Mouse (Mus musculus) midbrain, embryonic 16.5 days (tissue): ENCODE measurements around the gene Megf11. TPM values are rescaled to one million over a fixed set of nuclear protein-coding genes. Genes with fewer than 3 reads are reported as not detected.

Experiments used
- ATAC-seq: fragments of 200-750 bp; cut with Nextera tagmentation; 2 replicates; pipeline ENCODE4 v1.8.0; 2017; ENCODE audit warnings: moderate TSS enrichment
- H3K27ac ChIP-seq: fragments of 300-500 bp; sonication (generic); 2 replicates; pipeline ENCODE4 v1.5.1; 2014; ENCODE audit warnings: mild to moderate bottlenecking, low read length, mixed read lengths
- H3K27me3 ChIP-seq: fragments of 300-500 bp; sonication (generic); 2 replicates; pipeline ENCODE4 v1.6.1; 2014; ENCODE audit warnings: low read depth, low read length, mixed read lengths; ENCODE audit not compliant: control insufficient read depth, insufficient read depth
- H3K36me3 ChIP-seq: fragments of 300-500 bp; sonication (generic); 2 replicates; pipeline ENCODE4 v1.6.1; 2014; ENCODE audit warnings: mild to moderate bottlenecking, low read length, moderate library complexity, mixed read lengths; ENCODE audit not compliant: control insufficient read depth, insufficient read depth
- H3K4me1 ChIP-seq: fragments of 300-500 bp; sonication (generic); 2 replicates; pipeline ENCODE4 v1.6.1; 2014; ENCODE audit warnings: mild to moderate bottlenecking, low read length, mixed read lengths; ENCODE audit not compliant: control insufficient read depth, insufficient read depth
- H3K4me2 ChIP-seq: fragments of 300-500 bp; sonication (generic); 2 replicates; pipeline ENCODE4 v1.6.1; 2014; ENCODE audit warnings: mild to moderate bottlenecking, low read length, mixed read lengths
- H3K4me3 ChIP-seq: fragments of 300-500 bp; sonication (generic); 2 replicates; pipeline ENCODE4 v1.5.1; 2014; ENCODE audit warnings: low read depth, mild to moderate bottlenecking, low read length, moderate library complexity, mixed read lengths
- H3K9ac ChIP-seq: fragments of 300-500 bp; sonication (generic); 2 replicates; pipeline ENCODE4 v1.6.1; 2014; ENCODE audit warnings: low read depth, low read length, mixed read lengths
- H3K9me3 ChIP-seq: fragments of 300-500 bp; sonication (generic); replicated peaks from 2 replicates; pipeline ENCODE4 v1.6.1; 2014; ENCODE audit warnings: mild to moderate bottlenecking, low read length, mixed read lengths; ENCODE audit not compliant: control insufficient read depth, poor library complexity, severe bottlenecking
- WGBS: fragments of 180-500 bp; shearing (Covaris S2); extraction: QIAGEN DNeasy Blood & Tissue Kit; methylation state at CpG from one replicate; pipeline ENCODE4 v1.1.7; 2014; 5-methylcytosine and 5-hydroxymethylcytosine counted together
- polyA plus RNA-seq: library from polyadenylated mRNA; unstranded; fragments of >200 nt; fragmentation: Nextera tagmentation; extraction: Ambion mirVana; gene quantifications from 2 replicates; pipeline ENCODE4 v1.2.1, GENCODE M21; 2015

Gene Megf11
- polyA plus RNA-seq, 1 experiment from 2014 or later, result 20.5 TPM

DNA sequence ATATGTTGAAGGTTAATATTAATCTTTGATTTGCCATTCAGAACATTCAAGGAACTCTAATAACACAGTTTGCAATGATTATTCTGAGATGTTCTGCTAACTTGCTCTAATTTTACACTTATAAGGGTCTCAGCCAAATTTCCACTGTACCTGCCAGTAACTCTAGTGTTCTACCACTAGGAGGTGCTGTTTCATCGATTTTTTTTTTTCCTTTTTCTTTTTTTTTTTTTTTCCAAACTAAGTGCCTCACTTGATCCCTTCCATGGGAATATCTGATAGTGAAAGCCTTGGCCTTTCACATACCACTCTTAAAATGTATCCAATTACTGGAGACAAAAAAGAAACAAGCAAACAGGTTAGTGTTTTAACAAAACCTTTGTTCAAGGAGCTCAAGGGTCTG is 38.0 kb upstream of the Megf11 start:
- H3K36me3 ChIP-seq, result no peaks in the 10 kb centered on the region
- no peak overlapping the region for H3K4me3 ChIP-seq
- no peak overlapping the region for H3K9ac ChIP-seq
- no peak overlapping the region for H3K4me2 ChIP-seq
- H3K27me3 ChIP-seq, result no peaks in the 10 kb centered on the region
- H3K27ac ChIP-seq, result no peak overlapping the region
- 0% methylated on average over 1 of the region's 1 CpGs for WGBS
- no peaks in the 10 kb centered on the region for H3K9me3 ChIP-seq
- peaks cover 4% of the 10 kb centered on the region for H3K4me1 ChIP-seq
- no peak for ATAC-seq

DNA sequence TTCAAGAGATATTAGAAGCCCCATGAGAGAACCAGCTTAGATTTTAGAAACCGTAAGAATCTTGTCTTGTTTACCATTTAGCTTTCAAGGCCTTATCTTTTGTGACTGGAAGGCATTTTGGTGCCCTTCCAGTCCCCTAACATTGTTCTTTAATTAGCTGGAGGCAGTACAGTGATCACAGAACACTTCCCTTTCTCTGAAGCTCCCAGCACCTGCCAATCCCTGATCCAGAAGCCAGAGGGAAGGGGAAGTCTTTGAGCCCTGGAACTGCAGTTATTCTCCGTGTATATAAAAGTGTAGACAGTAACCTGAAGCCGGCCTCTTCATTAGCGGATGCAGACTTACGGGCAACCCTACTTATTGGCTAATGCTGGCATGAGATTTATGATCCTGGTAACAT is 35.9 kb upstream of the Megf11 start:
- no peaks in the 10 kb centered on the region for H3K36me3 ChIP-seq
- peaks cover 4% of the 10 kb centered on the region for H3K4me1 ChIP-seq
- H3K27ac ChIP-seq, result no peak overlapping the region
- H3K4me2 ChIP-seq, result no peak overlapping the region
- H3K4me3 ChIP-seq, result no peak overlapping the region
- H3K9ac ChIP-seq, result no peak overlapping the region
- WGBS, result 49% methylated on average over 5 of the region's 5 CpGs
- no peak for ATAC-seq
- no peaks in the 10 kb centered on the region for H3K9me3 ChIP-seq
- H3K27me3 ChIP-seq, result no peaks in the 10 kb centered on the region

DNA sequence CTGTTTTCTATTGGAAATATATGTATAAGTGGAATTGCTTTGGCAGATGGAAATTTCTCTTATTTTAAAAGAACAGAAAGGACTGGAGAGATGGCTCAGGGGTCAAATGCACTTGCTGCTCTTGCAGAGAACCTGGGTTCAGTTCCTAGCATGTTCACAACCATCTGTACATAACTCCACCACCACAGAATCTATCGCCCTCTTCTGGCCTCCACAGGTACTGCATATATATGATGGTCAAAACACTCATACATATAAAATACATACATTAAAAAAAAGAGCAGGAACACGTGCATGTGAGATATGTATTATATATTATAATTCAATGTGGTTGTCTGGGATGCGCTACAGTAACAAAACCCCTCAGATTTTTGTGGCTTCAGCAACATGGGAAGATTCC is 34.2 kb upstream of the Megf11 start:
- Histone ChIP-seq H3K4me3 (no peak overlapping the region), H3K27ac (no peak overlapping the region), H3K27me3 (no peaks in the 10 kb centered on the region), H3K4me2 (no peak overlapping the region), H3K36me3 (no peaks in the 10 kb centered on the region), H3K9ac (no peak overlapping the region), H3K9me3 (no peaks in the 10 kb centered on the region), H3K4me1 (peaks cover 4% of the 10 kb centered on the region)
- ATAC-seq, result no peak
- WGBS, result 53% methylated on average over 3 of the region's 3 CpGs

DNA sequence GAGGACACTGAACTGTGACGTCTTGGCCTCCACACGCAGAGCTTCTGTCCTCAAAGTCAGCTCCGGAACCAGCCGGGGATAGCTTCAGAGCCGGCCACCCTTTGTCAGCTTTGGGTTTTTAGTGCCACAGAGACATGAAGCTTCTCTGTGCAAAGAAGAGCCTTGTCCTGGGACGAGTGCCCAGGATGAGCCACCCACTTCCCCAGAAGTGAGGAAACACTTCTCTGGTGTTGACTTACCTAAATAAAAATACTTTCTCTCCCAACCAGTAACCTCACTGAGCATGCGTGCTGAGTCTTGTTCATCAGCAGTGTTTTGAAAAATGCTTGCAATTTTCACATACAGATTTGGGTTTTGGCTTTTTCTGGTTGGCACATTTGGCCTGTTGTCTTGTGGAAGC is 29.8 kb upstream of the Megf11 start:
- no peak overlapping the region for H3K4me2 ChIP-seq
- no peaks in the 10 kb centered on the region for H3K36me3 ChIP-seq
- no peak overlapping the region for H3K9ac ChIP-seq
- no peak overlapping the region for H3K4me3 ChIP-seq
- H3K9me3 ChIP-seq, result no peaks in the 10 kb centered on the region
- no peak for ATAC-seq
- WGBS, result 89% methylated on average over 7 of the region's 7 CpGs
- no peak overlapping the region for H3K27ac ChIP-seq
- no peaks in the 10 kb centered on the region for H3K27me3 ChIP-seq
- H3K4me1 ChIP-seq, result no peaks in the 10 kb centered on the region

DNA sequence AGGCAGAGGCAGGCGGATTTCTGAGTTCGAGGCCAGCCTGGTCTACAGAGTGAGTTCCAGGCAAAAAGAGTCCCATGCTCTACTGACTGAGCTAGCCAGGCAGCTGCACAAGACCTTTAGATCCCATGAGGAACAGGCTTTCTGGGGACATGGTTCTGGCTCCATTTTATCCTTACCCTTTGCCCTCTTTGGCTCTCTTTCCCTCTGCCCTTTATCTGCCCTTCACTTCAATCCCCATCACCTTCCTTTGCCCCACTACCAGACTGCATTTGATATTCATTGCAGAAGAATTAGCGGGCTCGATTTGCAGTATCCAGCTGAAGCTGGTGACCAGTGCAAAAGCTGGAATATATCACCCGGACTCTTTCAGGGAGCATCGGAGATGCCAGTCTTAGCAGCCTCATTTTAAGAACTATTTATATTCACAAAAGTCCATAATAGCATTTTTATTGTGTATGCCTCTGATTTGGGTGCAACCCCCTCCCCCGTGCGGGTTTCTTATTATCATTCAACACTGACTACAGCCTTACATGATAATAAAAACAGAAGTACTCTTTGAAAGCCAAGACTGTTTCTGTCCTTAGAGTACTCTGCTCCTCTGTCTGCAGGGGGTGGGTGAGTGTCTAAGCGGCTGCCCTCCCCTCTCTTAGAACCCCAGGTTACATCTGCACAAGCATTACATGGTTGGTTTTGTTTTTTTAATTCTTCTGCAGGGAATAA is 24.0 kb upstream of the Megf11 start:
- 84% methylated on average over 9 of the region's 9 CpGs for WGBS
- Histone ChIP-seq H3K9me3 (no peaks in the 10 kb centered on the region), H3K27ac (no peak overlapping the region), H3K4me1 (no peaks in the 10 kb centered on the region), H3K4me3 (no peak overlapping the region), H3K27me3 (no peaks in the 10 kb centered on the region), H3K36me3 (no peaks in the 10 kb centered on the region), H3K9ac (no peak overlapping the region), H3K4me2 (no peak overlapping the region)
- no peak for ATAC-seq

DNA sequence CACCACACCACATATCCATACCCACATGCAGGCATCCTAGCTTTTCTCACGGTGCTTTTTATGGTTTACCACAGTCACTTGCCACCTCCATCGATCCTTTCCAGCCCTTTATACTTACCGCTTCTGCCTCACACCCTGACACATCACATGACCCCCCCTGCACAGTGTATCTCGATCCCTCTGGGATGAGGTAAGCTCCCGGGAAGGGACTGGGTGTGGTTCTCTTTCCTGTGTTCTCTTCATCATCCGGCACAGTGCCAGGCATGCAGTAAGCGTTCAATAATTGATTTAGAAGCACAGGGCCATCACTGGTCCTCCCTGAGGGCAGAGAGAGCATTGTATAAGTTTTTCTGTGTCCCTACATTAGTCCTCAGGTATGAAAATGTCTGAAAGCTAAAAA is 15.6 kb upstream of the Megf11 start:
- ATAC-seq, result no peak
- Histone ChIP-seq H3K4me3 (no peak overlapping the region), H3K9me3 (no peaks in the 10 kb centered on the region), H3K4me2 (no peak overlapping the region), H3K27ac (no peak overlapping the region), H3K36me3 (no peaks in the 10 kb centered on the region), H3K27me3 (no peaks in the 10 kb centered on the region; the same call in 1 of the 2 replicates), H3K4me1 (no peaks in the 10 kb centered on the region), H3K9ac (no peak overlapping the region)
- WGBS, result 71% methylated on average over 7 of the region's 7 CpGs

DNA sequence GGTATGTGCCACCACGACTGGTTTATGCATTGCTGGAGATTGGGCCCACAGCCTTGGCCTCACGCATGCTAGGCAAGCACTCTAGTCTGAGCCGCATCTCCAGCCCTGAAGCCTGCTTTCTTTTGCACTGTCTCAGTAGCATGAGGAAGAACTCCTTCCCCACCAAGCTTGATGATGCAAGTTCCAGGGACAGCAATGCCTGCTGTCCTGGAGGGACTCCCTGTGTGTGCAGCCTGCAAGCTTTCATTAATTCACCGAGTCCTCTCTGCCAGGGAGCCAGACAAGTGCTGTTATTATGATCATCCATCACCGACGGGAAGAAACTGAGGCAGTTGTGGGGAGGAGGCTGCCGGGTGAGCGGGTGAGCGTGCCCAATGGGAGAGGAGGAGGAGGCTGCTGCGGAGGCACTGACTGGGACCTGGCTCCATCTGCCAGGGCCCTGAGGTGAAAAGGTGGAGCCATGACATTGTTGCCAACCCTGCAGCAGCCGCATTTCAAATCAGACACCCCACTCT is 14.1 kb upstream of the Megf11 start:
- H3K4me2 ChIP-seq, result no peak overlapping the region
- no peak overlapping the region for H3K4me3 ChIP-seq
- no peaks in the 10 kb centered on the region for H3K4me1 ChIP-seq
- ATAC-seq, result no peak
- no peak overlapping the region for H3K27ac ChIP-seq
- no peaks in the 10 kb centered on the region; the same call in 1 of the 2 replicates for H3K27me3 ChIP-seq
- no peak overlapping the region for H3K9ac ChIP-seq
- no peaks in the 10 kb centered on the region for H3K36me3 ChIP-seq
- WGBS, result 41% methylated on average over 11 of the region's 11 CpGs
- no peaks in the 10 kb centered on the region for H3K9me3 ChIP-seq

DNA sequence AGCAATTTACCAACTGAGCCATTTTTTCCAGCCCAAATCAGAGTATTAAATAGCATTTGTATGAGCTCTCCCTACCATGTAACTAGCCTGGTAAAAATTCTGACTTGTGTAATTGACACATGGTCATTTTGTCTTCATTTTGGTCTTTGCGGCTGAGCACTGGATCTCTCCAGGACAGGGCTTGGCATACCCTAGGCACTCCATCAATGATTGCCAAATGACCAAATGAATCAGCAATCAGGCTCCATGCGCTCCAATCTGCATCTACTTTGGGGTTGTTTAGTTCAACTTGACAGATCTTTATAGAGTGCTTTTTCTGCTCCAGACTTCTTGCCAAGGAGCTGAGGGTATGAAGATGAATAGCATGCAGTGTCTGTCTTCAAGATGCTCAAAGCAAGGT is 9.0 kb upstream of the Megf11 start:
- 97% methylated on average over 2 of the region's 2 CpGs for WGBS
- H3K27me3 ChIP-seq, result no peaks in the 10 kb centered on the region; the same call in 1 of the 2 replicates
- H3K9ac ChIP-seq, result no peak overlapping the region
- H3K27ac ChIP-seq, result no peak overlapping the region
- no peak overlapping the region for H3K4me3 ChIP-seq
- no peak overlapping the region for H3K4me2 ChIP-seq
- no peaks in the 10 kb centered on the region for H3K4me1 ChIP-seq
- ATAC-seq, result no peak
- no peaks in the 10 kb centered on the region for H3K36me3 ChIP-seq
- no peaks in the 10 kb centered on the region for H3K9me3 ChIP-seq

DNA sequence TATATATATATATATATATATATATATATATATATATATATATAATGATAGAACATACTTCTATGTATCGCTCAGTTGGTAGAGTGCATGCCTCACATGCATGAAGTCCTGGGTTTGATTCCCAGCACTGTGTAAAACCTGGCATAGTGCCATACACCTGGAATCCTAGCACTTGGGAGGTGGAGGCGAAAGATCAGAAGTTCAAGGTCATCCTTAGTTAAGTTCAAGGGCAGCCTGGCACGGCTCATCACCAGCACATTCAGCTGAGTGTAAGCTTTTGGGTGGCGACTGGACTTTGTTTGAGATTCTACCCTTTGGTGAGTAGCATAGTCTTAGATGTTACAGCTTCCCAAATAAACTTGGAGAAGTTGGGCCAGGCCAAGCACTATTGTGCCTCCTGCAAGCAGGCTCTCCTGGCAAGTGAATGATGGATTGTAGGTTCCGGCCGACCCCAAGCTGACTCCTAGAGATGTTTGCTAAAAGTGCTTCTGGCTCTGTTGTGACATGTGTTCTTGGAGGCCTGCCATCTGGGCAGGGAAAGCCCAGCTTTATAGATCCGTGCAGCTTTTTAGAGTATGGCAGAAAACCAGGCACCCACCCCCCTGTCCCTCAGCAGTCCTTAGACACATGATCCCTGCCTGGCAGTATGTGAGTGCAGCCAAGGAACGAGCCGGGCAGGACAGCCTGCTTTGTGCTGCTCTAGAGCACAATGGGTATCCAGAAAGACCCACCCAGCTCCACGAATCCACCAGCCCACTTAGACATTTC is 2.2 kb upstream of the Megf11 start:
- Histone ChIP-seq H3K4me2 (no peak overlapping the region), H3K27ac (no peak overlapping the region), H3K27me3 (peaks cover 17% of the 10 kb centered on the region), H3K9me3 (no peaks in the 10 kb centered on the region), H3K4me1 (peaks cover 8% of the 10 kb centered on the region; the same call in 1 of the 2 replicates), H3K4me3 (no peak overlapping the region), H3K36me3 (no peaks in the 10 kb centered on the region), H3K9ac (no peak overlapping the region)
- no peak for ATAC-seq
- 65% methylated on average over 10 of the region's 10 CpGs for WGBS
